Mouse (Mus musculus): ENCODE data around the gene Rpusd3. TPM values are rescaled to one million over a fixed set of nuclear protein-coding genes. Genes with fewer than 3 reads are reported as not detected.
A peak's percentile ranks its signal among the peaks of the same experiment; 100 is the strongest.

Gene Rpusd3
- polyA plus RNA-seq, 1 experiment from 2014 or later, result 23.3 TPM

GRCm38 (mm10) chr6:113377496-113378385 lies 41.4 kb downstream of the Rpusd3 start, which contains the start of the genes Tada3 and Arpc4:
Tada3 (minus strand) TSS chr6:113377883.
Arpc4 (plus strand) TSS chr6:113378115.
- H3K4me1 ChIP-seq, result peaks cover 28% of the 10 kb centered on the region
- H3K27me3 ChIP-seq, result no peaks in the 10 kb centered on the region
- H3K36me3 ChIP-seq, result peaks cover 50% of the 10 kb centered on the region
- under 1% methylated on average over 60 of the region's 61 CpGs for WGBS
- H3K27ac ChIP-seq (replicated peaks), result peak within 1 kb of the TSS; percentile 93
- H3K4me3 ChIP-seq, result peak within 1 kb of the TSS; percentile 92
- no peaks in the 10 kb centered on the region for H3K9me3 ChIP-seq
- peak within 1 kb of the TSS; percentile 91 for H3K9ac ChIP-seq (replicated peaks)
- H3K4me2 ChIP-seq (replicated peaks), result peak within 1 kb of the TSS; percentile 92
- ATAC-seq (replicated peaks), result peak; percentile 96

DNA sequence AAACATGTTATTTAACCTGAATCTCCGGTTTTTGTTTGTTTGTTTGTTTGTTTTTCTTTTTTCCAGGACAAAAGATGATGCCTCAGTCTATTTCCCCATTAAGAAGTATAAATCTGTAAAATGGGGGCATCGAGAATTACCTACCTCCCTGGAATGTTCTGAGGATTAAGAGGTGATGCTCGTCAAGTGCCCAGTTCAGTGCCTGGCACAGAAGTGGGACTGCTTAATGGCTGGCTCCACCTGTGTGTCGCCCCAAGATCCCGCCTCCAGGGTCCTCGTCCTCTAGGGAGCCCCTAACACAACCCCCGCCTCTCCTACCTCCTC lies 42.0 kb downstream of the Rpusd3 start:
- 9% methylated on average over 7 of the region's 7 CpGs for WGBS
- no peak for ATAC-seq (replicated peaks)

GRCm38 (mm10) chr6:113373491-113373890 lies 45.6 kb downstream of the Rpusd3 start:
- no peak overlapping the region for H3K9ac ChIP-seq (replicated peaks)
- H3K9me3 ChIP-seq, result no peaks in the 10 kb centered on the region
- H3K4me1 ChIP-seq, result peaks cover 14% of the 10 kb centered on the region
- no peak overlapping the region for H3K4me2 ChIP-seq (replicated peaks)
- 96% methylated on average over 4 of the region's 4 CpGs for WGBS
- no peak overlapping the region for H3K4me3 ChIP-seq
- H3K27me3 ChIP-seq, result no peaks in the 10 kb centered on the region
- H3K36me3 ChIP-seq, result peaks cover 72% of the 10 kb centered on the region
- no peak overlapping the region for H3K27ac ChIP-seq (replicated peaks)
- no peak for ATAC-seq (replicated peaks)

More for the DNA sequence above, 42.0 kb downstream of the Rpusd3 start:
- Histone ChIP-seq H3K9ac (replicated peaks) (peak overlapping the region; percentile 91), H3K4me1 (peaks cover 28% of the 10 kb centered on the region), H3K4me3 (peak overlapping the region; percentile 92), H3K27ac (replicated peaks) (peak overlapping the region; percentile 93), H3K4me2 (replicated peaks) (peak overlapping the region; percentile 92), H3K9me3 (no peaks in the 10 kb centered on the region), H3K27me3 (no peaks in the 10 kb centered on the region), H3K36me3 (peaks cover 54% of the 10 kb centered on the region)

DNA sequence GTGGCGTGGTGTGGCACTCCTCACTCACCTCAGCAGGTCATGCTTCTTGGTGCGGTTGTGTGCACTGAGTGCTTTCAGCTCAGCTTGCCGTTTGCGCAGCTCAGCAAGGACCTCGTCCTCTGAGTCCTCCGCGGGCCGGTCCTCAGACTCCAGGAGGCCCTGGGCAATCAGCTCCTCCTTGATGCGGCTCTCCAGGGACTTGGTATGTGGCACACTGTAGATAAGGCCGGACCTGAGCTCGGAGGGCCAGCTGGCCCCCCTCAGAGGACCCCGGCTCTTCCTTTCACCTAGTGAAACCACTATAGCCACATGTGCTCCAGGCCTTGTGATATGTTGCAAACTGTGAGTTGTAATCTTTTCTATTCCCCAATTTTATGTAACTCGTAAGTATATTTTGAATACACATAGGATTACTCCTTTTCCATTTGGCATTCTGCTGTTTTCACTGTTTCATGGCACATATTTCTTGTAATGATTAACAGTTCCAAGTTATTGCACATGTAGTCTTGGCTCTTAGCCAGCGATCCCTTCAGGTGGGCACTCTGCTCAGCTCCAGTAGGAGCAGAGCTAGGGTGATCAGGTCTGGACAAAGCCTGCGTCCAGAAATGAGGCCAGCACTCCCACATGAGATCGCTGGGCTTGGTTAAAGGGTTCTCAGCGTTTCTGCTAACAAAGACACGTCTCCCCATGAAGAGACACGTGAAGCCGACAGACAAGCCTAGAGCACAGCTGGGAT lies 48.8 kb downstream of the Rpusd3 start:
- no peak overlapping the region for H3K9ac ChIP-seq (replicated peaks)
- peaks cover 83% of the 10 kb centered on the region for H3K36me3 ChIP-seq
- WGBS, result 93% methylated on average over 20 of the region's 20 CpGs
- no peaks in the 10 kb centered on the region for H3K27me3 ChIP-seq
- no peaks in the 10 kb centered on the region for H3K4me1 ChIP-seq
- no peak for ATAC-seq (replicated peaks)
- no peak overlapping the region for H3K27ac ChIP-seq (replicated peaks)
- H3K4me2 ChIP-seq (replicated peaks), result no peak overlapping the region
- no peaks in the 10 kb centered on the region for H3K9me3 ChIP-seq
- no peak overlapping the region for H3K4me3 ChIP-seq

DNA sequence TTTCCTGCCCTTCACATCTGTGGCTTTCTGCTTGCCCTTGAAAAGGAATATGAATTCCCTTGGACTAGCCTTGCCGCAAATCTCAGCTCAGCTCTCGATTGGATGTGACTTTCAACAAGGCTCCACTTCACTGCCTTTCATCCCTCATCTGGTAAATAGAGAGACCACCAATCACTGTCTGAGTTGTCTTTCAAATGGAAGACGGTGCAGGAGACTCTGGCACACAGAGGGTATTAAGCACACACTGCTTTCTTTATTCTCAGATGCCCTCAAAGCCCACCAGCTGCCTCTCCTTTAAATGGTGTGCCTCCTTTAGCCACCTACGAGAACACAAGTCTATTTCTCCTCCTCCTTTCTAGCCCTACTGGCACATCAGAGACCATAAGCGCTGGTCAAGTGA lies 50.6 kb downstream of the Rpusd3 start:
- ATAC-seq (replicated peaks), result no peak
- 70% methylated on average over 5 of the region's 5 CpGs for WGBS
- H3K4me2 ChIP-seq (replicated peaks), result no peak overlapping the region
- no peak overlapping the region for H3K4me3 ChIP-seq
- no peak overlapping the region for H3K9ac ChIP-seq (replicated peaks)
- H3K4me1 ChIP-seq, result no peaks in the 10 kb centered on the region
- no peaks in the 10 kb centered on the region for H3K27me3 ChIP-seq
- H3K27ac ChIP-seq (replicated peaks), result no peak overlapping the region
- H3K36me3 ChIP-seq, result peaks cover 65% of the 10 kb centered on the region
- H3K9me3 ChIP-seq, result no peaks in the 10 kb centered on the region

DNA sequence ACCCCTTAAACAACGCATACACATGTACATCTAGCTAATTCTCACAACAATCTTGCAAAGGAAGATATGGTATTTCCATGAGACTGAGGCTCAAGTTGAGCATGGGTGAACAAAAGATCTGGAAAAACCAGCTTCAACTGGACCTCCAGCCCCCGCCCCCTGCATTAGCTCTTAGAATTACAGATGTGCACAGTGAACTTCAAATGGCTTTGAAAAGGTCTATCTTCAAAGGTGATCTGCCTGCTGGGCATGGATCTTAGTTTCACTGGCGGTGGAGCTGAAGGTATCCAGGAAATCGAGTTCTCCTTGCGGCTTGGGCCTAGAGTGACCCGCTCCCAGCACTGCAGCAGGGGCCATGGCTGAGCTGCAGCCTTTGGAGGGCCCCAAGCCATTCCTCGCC lies 51.0 kb downstream of the Rpusd3 start:
- Histone ChIP-seq H3K36me3 (peaks cover 61% of the 10 kb centered on the region), H3K27me3 (no peaks in the 10 kb centered on the region), H3K4me3 (no peak overlapping the region), H3K27ac (replicated peaks) (no peak overlapping the region), H3K4me2 (replicated peaks) (no peak overlapping the region), H3K4me1 (no peaks in the 10 kb centered on the region), H3K9me3 (no peaks in the 10 kb centered on the region), H3K9ac (replicated peaks) (no peak overlapping the region)
- no peak for ATAC-seq (replicated peaks)
- 88% methylated on average over 7 of the region's 7 CpGs for WGBS

GRCm38 (mm10) chr6:113367574-113367973 lies 51.6 kb downstream of the Rpusd3 start:
- ATAC-seq (replicated peaks), result no peak
- no peak overlapping the region for H3K4me3 ChIP-seq
- no peaks in the 10 kb centered on the region for H3K9me3 ChIP-seq
- H3K36me3 ChIP-seq, result peaks cover 55% of the 10 kb centered on the region
- 93% methylated on average over 1 of the region's 1 CpGs for WGBS
- H3K9ac ChIP-seq (replicated peaks), result no peak overlapping the region
- H3K27me3 ChIP-seq, result no peaks in the 10 kb centered on the region
- no peaks in the 10 kb centered on the region for H3K4me1 ChIP-seq
- no peak overlapping the region for H3K4me2 ChIP-seq (replicated peaks)
- H3K27ac ChIP-seq (replicated peaks), result no peak overlapping the region

GRCm38 (mm10) chr6:113366639-113367038 lies 52.5 kb downstream of the Rpusd3 start:
- H3K36me3 ChIP-seq, result peaks cover 46% of the 10 kb centered on the region
- no peaks in the 10 kb centered on the region for H3K4me1 ChIP-seq
- 92% methylated on average over 6 of the region's 6 CpGs for WGBS
- no peaks in the 10 kb centered on the region for H3K27me3 ChIP-seq
- H3K9ac ChIP-seq (replicated peaks), result no peak overlapping the region
- H3K27ac ChIP-seq (replicated peaks), result no peak overlapping the region
- no peaks in the 10 kb centered on the region for H3K9me3 ChIP-seq
- no peak overlapping the region for H3K4me2 ChIP-seq (replicated peaks)
- no peak for ATAC-seq (replicated peaks)
- no peak overlapping the region for H3K4me3 ChIP-seq

Small RNAs within 50 kb of the gene (microRNA-seq; reads per million reads assigned to microRNA genes)
- gene Gm24387, result not detected

Other genes with a start within 250 kb of the Rpusd3 start
- gene Lhfpl4, start 224.0 kb downstream of the Rpusd3 start, polyA plus RNA-seq (2015; fragmentation: Nextera tagmentation; extraction: Ambion mirVana), result 42.3 and 44.6 TPM in 2 replicates
- 47.0 and 53.8 TPM in 2 replicates for gene Mtmr14, start 181.5 kb downstream of the Rpusd3 start, polyA plus RNA-seq (2015; fragmentation: Nextera tagmentation; extraction: Ambion mirVana)
- 0.34 and 0.39 TPM in 2 replicates for gene Cpne9, start 137.0 kb downstream of the Rpusd3 start, polyA plus RNA-seq (2015; fragmentation: Nextera tagmentation; extraction: Ambion mirVana)
- 19.6 and 22.2 TPM in 2 replicates for gene Brpf1, start 112.2 kb downstream of the Rpusd3 start, polyA plus RNA-seq (2015; fragmentation: Nextera tagmentation; extraction: Ambion mirVana)
- 11.6 and 11.8 TPM in 2 replicates for gene Ogg1, start 92.4 kb downstream of the Rpusd3 start, polyA plus RNA-seq (2015; fragmentation: Nextera tagmentation; extraction: Ambion mirVana)
- gene Camk1, start 75.4 kb downstream of the Rpusd3 start, polyA plus RNA-seq (2015; fragmentation: Nextera tagmentation; extraction: Ambion mirVana), result 79.0 and 88.0 TPM in 2 replicates
- gene Tada3, start 41.5 kb downstream of the Rpusd3 start, polyA plus RNA-seq (2015; fragmentation: Nextera tagmentation; extraction: Ambion mirVana), result 79.4 and 82.2 TPM in 2 replicates
- gene Arpc4, start 41.2 kb downstream of the Rpusd3 start, polyA plus RNA-seq (2015; fragmentation: Nextera tagmentation; extraction: Ambion mirVana), result 390 and 428 TPM in 2 replicates
- 7.6 and 8.1 TPM in 2 replicates for gene Ttll3, start 30.1 kb downstream of the Rpusd3 start, polyA plus RNA-seq (2015; fragmentation: Nextera tagmentation; extraction: Ambion mirVana)
- gene Cidec, start 16.4 kb upstream of the Rpusd3 start, polyA plus RNA-seq (2015; fragmentation: Nextera tagmentation; extraction: Ambion mirVana), result not detected in 2 replicates
- 89.2 and 93.1 TPM in 2 replicates for gene Jagn1, start 23.2 kb upstream of the Rpusd3 start, polyA plus RNA-seq (2015; fragmentation: Nextera tagmentation; extraction: Ambion mirVana)
- not detected in 2 replicates for gene Il17re, start 39.1 kb upstream of the Rpusd3 start, polyA plus RNA-seq (2015; fragmentation: Nextera tagmentation; extraction: Ambion mirVana)
- gene Il17rc, start 52.1 kb upstream of the Rpusd3 start, polyA plus RNA-seq (2015; fragmentation: Nextera tagmentation; extraction: Ambion mirVana), result 1.6 and 2.4 TPM in 2 replicates
- gene Creld1, start 64.0 kb upstream of the Rpusd3 start, polyA plus RNA-seq (2015; fragmentation: Nextera tagmentation; extraction: Ambion mirVana), result 63.8 and 66.7 TPM in 2 replicates
- 5.1 and 6.0 TPM in 2 replicates for gene Prrt3, start 82.6 kb upstream of the Rpusd3 start, polyA plus RNA-seq (2015; fragmentation: Nextera tagmentation; extraction: Ambion mirVana)
- 94.9 and 103 TPM in 2 replicates for gene Emc3, start 112.3 kb upstream of the Rpusd3 start, polyA plus RNA-seq (2015; fragmentation: Nextera tagmentation; extraction: Ambion mirVana)
- gene Fancd2, start 112.3 kb upstream of the Rpusd3 start, polyA plus RNA-seq (2015; fragmentation: Nextera tagmentation; extraction: Ambion mirVana), result 6.5 and 6.7 TPM in 2 replicates
- gene Fancd2os, start 181.4 kb upstream of the Rpusd3 start, polyA plus RNA-seq (2015; fragmentation: Nextera tagmentation; extraction: Ambion mirVana), result 0.22 TPM in 1 of 2 replicates, not detected in the other
- gene Brk1, start 185.4 kb upstream of the Rpusd3 start, polyA plus RNA-seq (2015; fragmentation: Nextera tagmentation; extraction: Ambion mirVana), result 239 and 240 TPM in 2 replicates
- gene Vhl, start 204.6 kb upstream of the Rpusd3 start, polyA plus RNA-seq (2015; fragmentation: Nextera tagmentation; extraction: Ambion mirVana), result 79.6 and 83.6 TPM in 2 replicates
- 1.3 and 1.5 TPM in 2 replicates for gene Irak2, start 219.1 kb upstream of the Rpusd3 start, polyA plus RNA-seq (2015; fragmentation: Nextera tagmentation; extraction: Ambion mirVana)